Mouse (Mus musculus) gastrocnemius, adult 2 months (tissue): ENCODE data around the gene Clec1b. TPM values are rescaled to one million over a fixed set of nuclear protein-coding genes. Genes with fewer than 3 reads are reported as not detected.

Source experiments
- DNase-seq: peaks from one replicate; pipeline ENCODE4 v3.0.0; 2022
- H3K27ac ChIP-seq: fragments of 200-600 bp; 2 replicates; pipeline ENCODE4 v1.8.1; 2022; ENCODE audit warnings: mild to moderate bottlenecking
- H3K4me3 ChIP-seq: fragments of 200-600 bp; 2 replicates; pipeline ENCODE4 v1.8.1; 2022; ENCODE audit warnings: mild to moderate bottlenecking, moderate library complexity
- CTCF ChIP-seq: fragments of 200-600 bp; IDR thresholded peaks from 2 replicates; pipeline ENCODE4 v1.8.1; 2022; ENCODE audit warnings: antibody characterized with exemption, mild to moderate bottlenecking, moderate library complexity
- intact Hi-C: fragments of 180-260 bp; cut with DNase I; formaldehyde crosslinking; loops from one replicate; pipeline ENCODE4 v1.15.1; 2025
- total RNA-seq, 2 experiments: library from RNA; stranded (reverse); gene quantifications; 2 replicates each; pipeline ENCODE4 v1.2.3; 2021

The Clec1b gene
- total RNA-seq, 2 experiments from 2014 or later = 0.42 TPM; not detected in 1

- Histone ChIP-seq H3K27ac (peak overlapping the region; percentile 38; the same call in 1 of the 2 replicates), H3K4me3 (peak overlapping the region; percentile 34)
- peak; percentile 79 for DNase-seq
- intact Hi-C loops = no loop called here
- TF ChIP-seq CTCF = peak; percentile 96; the same call in 1 of the 2 replicates
Measured at GRCm38 (mm10) chr6:129423734-129424072, 26.6 kb downstream of the Clec1b start.

- no peak for TF ChIP-seq CTCF
- DNase-seq = no peak
- intact Hi-C loops = no loop called here
- Histone ChIP-seq H3K4me3 (no peak overlapping the region), H3K27ac (peak overlapping the region; percentile 60)
Measured at GRCm38 (mm10) chr6:129425217-129425616, 28.1 kb downstream of the Clec1b start.

- Histone ChIP-seq H3K27ac (peak overlapping the region; percentile 60), H3K4me3 (no peak overlapping the region)
- TF ChIP-seq CTCF = no peak
- intact Hi-C loops = no loop called here
- DNase-seq = no peak
Measured at GRCm38 (mm10) chr6:129425812-129426211, 28.7 kb downstream of the Clec1b start.

- no peak for TF ChIP-seq CTCF
- Histone ChIP-seq H3K4me3 (no peak overlapping the region), H3K27ac (no peak overlapping the region)
- no peak for DNase-seq
- intact Hi-C loops = no loop called here
Measured at GRCm38 (mm10) chr6:129427281-129427680, 30.2 kb downstream of the Clec1b start.

- no peak for DNase-seq
- intact Hi-C loops = no loop called here
- Histone ChIP-seq H3K27ac (no peak overlapping the region), H3K4me3 (no peak overlapping the region)
- no peak for TF ChIP-seq CTCF
Measured at GRCm38 (mm10) chr6:129434239-129434638, 37.1 kb downstream of the Clec1b start.

GRCm38 (mm10) chr6:129436025-129436424 lies 38.9 kb downstream of the Clec1b start:
- no peak for DNase-seq
- Histone ChIP-seq H3K27ac (no peak overlapping the region), H3K4me3 (no peak overlapping the region)
- no peak for TF ChIP-seq CTCF
- intact Hi-C loops = no loop called here

GRCm38 (mm10) chr6:129438033-129438432 lies 40.9 kb downstream of the Clec1b start:
- intact Hi-C loops = no loop called here
- TF ChIP-seq CTCF = no peak
- no peak for DNase-seq
- Histone ChIP-seq H3K4me3 (no peak overlapping the region), H3K27ac (no peak overlapping the region)

- no peak for DNase-seq
- Histone ChIP-seq H3K27ac (peak overlapping the region; percentile 82), H3K4me3 (peak overlapping the region; percentile 69)
- TF ChIP-seq CTCF = no peak
- intact Hi-C loops = no loop called here
Measured at GRCm38 (mm10) chr6:129449743-129450142, 52.6 kb downstream of the Clec1b start.

GRCm38 (mm10) chr6:129451411-129452039 lies 54.4 kb downstream of the Clec1b start, which contains the start of gene Clec1a:
Gene Clec1a (minus strand): TSS chr6:129452000.
- intact Hi-C loops = no loop called here
- Histone ChIP-seq H3K27ac (peak within 1 kb of the TSS; percentile 82), H3K4me3 (peak within 1 kb of the TSS; percentile 69)
- no peak for TF ChIP-seq CTCF
- peak; percentile 59 for DNase-seq

Other genes starting within 250 kb of the Clec1b start
- 100 to 1,000 TPM in 1 of 2 experiments, 10 to 100 TPM in 1; 73.7 to 109 TPM for gene Clec2d, start 216.7 kb upstream of the Clec1b start, total RNA-seq
- not detected for gene Cd69, start 121.9 kb upstream of the Clec1b start, total RNA-seq
- not detected for gene 4922502D21Rik, start 65.5 kb upstream of the Clec1b start, total RNA-seq
- gene Clec12a, start 54.6 kb upstream of the Clec1b start, total RNA-seq = under 1 TPM in 1 of 2 experiments, not detected in 1; 0.14 TPM
- gene Clec12b, start 11.4 kb upstream of the Clec1b start, total RNA-seq = not detected
- not detected for gene Clec9a, start 11.6 kb downstream of the Clec1b start, total RNA-seq
- 1 to 10 TPM; 1.8 to 3.0 TPM for gene Clec1a, start 54.7 kb downstream of the Clec1b start, total RNA-seq
- not detected for gene Olr1, start 109.9 kb downstream of the Clec1b start, total RNA-seq
- not detected for gene Tmem52b, start 115.3 kb downstream of the Clec1b start, total RNA-seq
- 10 to 100 TPM; 64.0 to 81.6 TPM for gene Gabarapl1, start 135.9 kb downstream of the Clec1b start, total RNA-seq
- gene Klre1, start 180.6 kb downstream of the Clec1b start, total RNA-seq = not detected
- not detected for gene Klrd1, start 194.5 kb downstream of the Clec1b start, total RNA-seq
- not detected for gene Klrk1, start 226.6 kb downstream of the Clec1b start, total RNA-seq
- gene Klrc3, start 246.0 kb downstream of the Clec1b start, total RNA-seq = not detected